Mouse (Mus musculus) heart, postnatal 0 days (tissue): ENCODE results near the gene Tnip3.

ENCODE experiments used
- CTCF ChIP-seq: IDR thresholded peaks from 2 replicates; pipeline ENCODE4 v1.5.1; 2016; ENCODE audit warnings: antibody characterized with exemption, control low read depth, low read depth
- EP300 ChIP-seq: IDR thresholded peaks from 2 replicates; pipeline ENCODE4 v1.6.1; 2016; ENCODE audit warnings: antibody characterized with exemption, low read depth

DNA sequence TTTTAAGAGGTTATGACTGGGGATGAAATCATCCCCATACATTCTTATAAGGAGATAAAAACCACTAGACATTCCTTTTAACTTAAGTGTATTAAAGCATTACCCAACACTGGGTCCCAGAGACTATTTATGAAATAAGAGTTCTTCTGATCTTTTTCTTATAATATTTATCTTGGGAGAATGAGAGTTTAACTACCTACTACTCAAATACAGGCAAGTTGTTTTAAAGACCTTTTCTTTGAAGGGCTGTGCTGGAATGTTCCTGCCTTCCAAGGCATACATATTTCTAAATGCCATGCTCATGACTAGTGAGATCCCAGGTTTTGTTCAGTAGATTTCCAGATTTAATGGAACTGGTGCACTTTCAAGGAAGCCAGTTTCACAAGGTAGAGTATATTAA, 81.8 kb downstream of the Tnip3 start:
- TF ChIP-seq CTCF (no peak), EP300 (no peak)
